Mouse (Mus musculus) hindbrain, postnatal 0 days (tissue): ENCODE measurements around the gene Zfp992. TPM values are rescaled to one million over a fixed set of nuclear protein-coding genes. Genes with fewer than 3 reads are reported as not detected.
"Not testable (repeated sequence)": the region's sequence is repeated elsewhere in the genome, so short reads cannot be mapped to it uniquely, and the experiment has no call there.

Source experiments
- ATAC-seq: fragments of 200-750 bp; cut with Nextera tagmentation; 2 replicates; pipeline ENCODE4 v1.8.0; 2017; ENCODE audit warnings: mild to moderate bottlenecking, moderate TSS enrichment, moderate library complexity
- DNase-seq: peaks from one replicate; pipeline ENCODE4 v3.0.0-alpha.2; 2015; ENCODE audit warnings: low spot score
- H3K27ac ChIP-seq: fragments of 300-500 bp; sonication (generic); 2 replicates; pipeline ENCODE4 v1.5.1; 2014; ENCODE audit warnings: mild to moderate bottlenecking
- H3K27me3 ChIP-seq: fragments of 300-500 bp; sonication (generic); 2 replicates; pipeline ENCODE4 v1.6.1; 2014; ENCODE audit warnings: low read length, mixed read lengths; ENCODE audit not compliant: insufficient read depth
- H3K36me3 ChIP-seq: fragments of 300-500 bp; sonication (generic); 2 replicates; pipeline ENCODE4 v1.6.1; 2014; ENCODE audit warnings: low read length, mixed read lengths; ENCODE audit not compliant: insufficient read depth
- H3K4me1 ChIP-seq: fragments of 300-500 bp; sonication (generic); 2 replicates; pipeline ENCODE4 v1.6.1; 2014; ENCODE audit warnings: antibody characterized with exemption, low read length, mixed read lengths; ENCODE audit not compliant: insufficient read depth
- H3K4me2 ChIP-seq: fragments of 300-500 bp; sonication (generic); 2 replicates; pipeline ENCODE4 v1.6.1; 2014; ENCODE audit warnings: low read depth, mild to moderate bottlenecking, low read length, moderate library complexity, mixed read lengths
- H3K4me3 ChIP-seq: fragments of 300-500 bp; sonication (generic); 2 replicates; pipeline ENCODE4 v1.5.1; 2014; ENCODE audit warnings: low read length
- H3K9ac ChIP-seq: fragments of 300-500 bp; sonication (generic); replicated peaks from 2 replicates; pipeline ENCODE4 v1.6.1; 2014; ENCODE audit warnings: mild to moderate bottlenecking, low read length, moderate library complexity, mixed read lengths
- H3K9me3 ChIP-seq: fragments of 300-500 bp; sonication (generic); 2 replicates; pipeline ENCODE4 v1.6.1; 2016; ENCODE audit warnings: low read length, mixed read lengths
- CTCF ChIP-seq: IDR thresholded peaks from 2 replicates; pipeline ENCODE4 v1.5.1; 2016; ENCODE audit warnings: antibody characterized with exemption, control low read depth, low read depth
- WGBS: fragments of 180-500 bp; shearing (Covaris S2); extraction: QIAGEN DNeasy Blood & Tissue Kit; methylation state at CpG from one replicate; pipeline ENCODE4 v1.1.7; 2014; 5-methylcytosine and 5-hydroxymethylcytosine counted together
- polyA plus RNA-seq: library from polyadenylated mRNA; unstranded; fragments of >200 nt; fragmentation: Nextera tagmentation; extraction: Ambion mirVana; gene quantifications from 2 replicates; pipeline ENCODE4 v1.2.1, GENCODE M21; 2015
- total RNA-seq: library from RNA; depleted of rRNA; stranded (reverse); fragments of >200 nt; gene quantifications from 2 replicates; pipeline ENCODE4 v1.2.3, GENCODE M21; 2014

The Zfp992 gene
- total and polyA plus RNA-seq, 2 experiments from 2014 or later: 1.6 to 3.0 TPM

DNA sequence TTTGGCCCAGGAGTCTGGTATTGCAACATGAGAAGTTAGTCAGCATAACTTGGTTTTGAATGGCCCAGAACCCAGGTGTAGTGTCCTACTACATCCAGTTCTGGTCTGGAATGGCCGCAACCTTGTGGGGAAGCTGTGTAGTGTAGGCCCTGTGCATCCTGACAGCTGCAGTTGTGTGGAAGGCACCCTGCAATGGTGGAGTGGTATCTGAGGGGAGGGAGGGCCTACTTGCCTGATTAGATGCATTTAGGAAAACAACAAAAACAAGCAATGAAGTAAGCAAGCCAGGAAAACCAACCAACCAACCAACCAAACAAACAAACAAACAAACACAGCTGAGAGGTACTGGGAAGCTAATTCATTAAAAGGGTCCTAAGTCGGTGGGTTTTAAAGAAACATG lies 3.8 kb downstream of the Zfp992 start:
- not testable (repeated sequence) for H3K9ac ChIP-seq, DNase-seq, H3K4me2 ChIP-seq, H3K27me3 ChIP-seq, H3K36me3 ChIP-seq, H3K4me3 ChIP-seq, H3K4me1 ChIP-seq, ATAC-seq, H3K27ac ChIP-seq
- peaks cover 63% of the 10 kb centered on the region for H3K9me3 ChIP-seq
- WGBS: 86% methylated on average over 2 of the region's 2 CpGs

DNA sequence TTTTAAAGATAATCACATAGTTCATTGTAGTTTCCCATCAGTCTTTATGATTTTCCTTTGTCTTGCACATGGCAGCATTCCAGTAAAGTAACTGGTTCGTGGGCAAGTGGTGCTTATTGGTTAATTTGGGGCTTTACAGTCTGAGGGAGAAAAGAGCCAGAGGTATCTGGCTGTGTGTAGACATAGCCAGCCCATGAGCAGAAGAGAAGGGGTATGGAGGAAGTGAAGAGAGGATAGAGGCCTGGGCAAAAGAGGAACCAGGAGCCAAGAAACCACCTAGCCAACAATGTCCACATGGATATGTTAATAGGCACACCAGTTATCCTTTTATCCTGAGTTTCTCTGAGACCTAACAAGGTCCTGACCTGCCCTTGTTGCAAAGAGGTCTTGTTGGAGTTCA lies 5.3 kb downstream of the Zfp992 start:
- peaks cover 58% of the 10 kb centered on the region for H3K9me3 ChIP-seq
- not testable (repeated sequence) for H3K36me3 ChIP-seq, H3K9ac ChIP-seq, H3K4me1 ChIP-seq, H3K4me3 ChIP-seq, ATAC-seq, DNase-seq, H3K27me3 ChIP-seq, H3K4me2 ChIP-seq, H3K27ac ChIP-seq
- 53% methylated on average over 1 of the region's 1 CpGs for WGBS

DNA sequence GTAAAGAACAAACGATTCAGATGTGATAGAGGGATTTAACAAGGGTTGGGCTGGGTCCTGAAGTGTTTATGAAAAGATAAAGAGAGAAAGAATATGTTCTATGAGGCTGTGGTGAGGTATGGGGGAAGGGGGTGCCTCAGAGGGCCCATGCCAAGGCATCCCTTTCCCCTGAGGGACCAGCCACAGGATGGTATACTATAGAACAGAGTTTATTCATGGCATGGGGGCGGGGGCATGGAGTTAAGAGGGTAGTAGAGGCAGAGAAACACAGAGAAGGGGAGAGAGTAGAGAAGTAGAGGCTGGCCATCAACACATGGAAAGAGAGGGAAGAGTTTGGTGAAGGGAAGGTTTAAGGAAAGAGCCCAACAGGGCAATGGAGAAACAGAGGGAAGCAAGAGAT lies 6.1 kb downstream of the Zfp992 start:
- Histone ChIP-seq H3K27ac (no peak overlapping the region), H3K9ac (no peak overlapping the region), H3K4me1 (no peaks in the 10 kb centered on the region), H3K4me2 (no peak overlapping the region), H3K9me3 (peaks cover 60% of the 10 kb centered on the region), H3K4me3 (no peak overlapping the region), H3K36me3 (no peaks in the 10 kb centered on the region), H3K27me3 (no peaks in the 10 kb centered on the region)
- no peak for DNase-seq
- peak; percentile 16; the same call in 1 of the 2 replicates for ATAC-seq
- 42% methylated on average over 2 of the region's 2 CpGs for WGBS
- TF ChIP-seq CTCF: no peak

DNA sequence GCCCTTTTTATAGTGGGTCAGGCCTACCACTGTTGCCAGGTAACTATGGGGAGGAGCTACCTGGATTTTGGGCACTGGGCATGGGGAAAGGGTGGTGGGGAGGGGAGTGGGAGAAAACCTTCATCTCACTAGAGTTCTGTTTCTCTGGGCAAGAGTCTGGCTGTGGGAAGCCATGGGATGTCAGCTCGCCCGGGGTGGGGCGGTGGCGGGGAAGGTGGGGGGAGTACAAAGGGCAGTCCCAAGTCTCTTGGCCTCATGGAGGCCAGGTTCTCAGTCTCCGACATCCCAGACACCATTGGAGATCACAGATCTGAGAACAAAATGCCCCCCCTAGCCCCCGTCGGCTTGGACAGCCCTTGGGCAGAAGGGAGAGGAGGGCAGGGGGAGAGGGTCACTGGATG lies 6.5 kb downstream of the Zfp992 start:
- no peaks in the 10 kb centered on the region for H3K4me1 ChIP-seq
- no peaks in the 10 kb centered on the region for H3K27me3 ChIP-seq
- no peak for TF ChIP-seq CTCF
- no peak overlapping the region for H3K9ac ChIP-seq
- no peaks in the 10 kb centered on the region for H3K36me3 ChIP-seq
- H3K9me3 ChIP-seq: peaks cover 57% of the 10 kb centered on the region
- no peak overlapping the region for H3K4me3 ChIP-seq
- ATAC-seq: peak; percentile 27; the same call in 1 of the 2 replicates
- no peak overlapping the region for H3K4me2 ChIP-seq
- no peak overlapping the region for H3K27ac ChIP-seq
- WGBS: 93% methylated on average over 7 of the region's 7 CpGs
- DNase-seq: no peak

DNA sequence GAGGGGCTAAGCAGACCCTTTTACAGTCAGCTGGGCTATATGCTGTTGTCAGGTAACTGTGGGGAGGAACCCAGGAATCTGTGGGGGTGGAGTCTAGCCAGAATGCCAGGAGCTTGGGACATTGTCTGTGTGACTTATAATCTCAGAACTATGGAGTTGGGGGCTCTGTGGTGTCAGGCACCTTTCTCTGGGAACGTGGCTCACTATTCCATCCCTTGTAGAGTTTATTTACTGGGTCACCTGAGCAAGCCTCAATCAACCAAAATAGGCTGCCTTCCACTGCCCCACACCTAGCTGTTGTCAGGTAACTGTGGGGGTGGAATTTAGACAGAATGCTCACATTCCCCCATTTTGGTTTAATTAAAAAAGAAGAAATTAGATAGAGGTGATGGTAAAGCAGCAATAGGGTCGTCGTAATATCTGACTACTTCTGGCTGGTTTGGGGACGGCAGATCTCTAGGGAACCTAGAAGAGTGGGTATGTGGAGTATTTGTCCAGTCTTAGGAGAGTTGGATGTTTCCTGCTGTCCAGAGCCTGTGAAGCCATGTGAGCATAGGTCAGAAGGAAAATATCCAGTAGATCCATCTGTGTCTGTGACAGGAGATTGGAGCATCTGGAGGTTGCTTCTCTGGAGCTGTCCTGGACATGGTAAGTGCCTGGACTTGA lies 7.4 kb downstream of the Zfp992 start:
- no peaks in the 10 kb centered on the region for H3K4me1 ChIP-seq
- H3K36me3 ChIP-seq: no peaks in the 10 kb centered on the region
- H3K4me2 ChIP-seq: no peak overlapping the region
- WGBS: 69% methylated on average over 4 of the region's 4 CpGs
- no peaks in the 10 kb centered on the region for H3K27me3 ChIP-seq
- DNase-seq: no peak
- ATAC-seq: no peak
- no peak overlapping the region for H3K4me3 ChIP-seq
- H3K27ac ChIP-seq: no peak overlapping the region
- TF ChIP-seq CTCF: no peak
- no peak overlapping the region for H3K9ac ChIP-seq
- peaks cover 59% of the 10 kb centered on the region for H3K9me3 ChIP-seq

DNA sequence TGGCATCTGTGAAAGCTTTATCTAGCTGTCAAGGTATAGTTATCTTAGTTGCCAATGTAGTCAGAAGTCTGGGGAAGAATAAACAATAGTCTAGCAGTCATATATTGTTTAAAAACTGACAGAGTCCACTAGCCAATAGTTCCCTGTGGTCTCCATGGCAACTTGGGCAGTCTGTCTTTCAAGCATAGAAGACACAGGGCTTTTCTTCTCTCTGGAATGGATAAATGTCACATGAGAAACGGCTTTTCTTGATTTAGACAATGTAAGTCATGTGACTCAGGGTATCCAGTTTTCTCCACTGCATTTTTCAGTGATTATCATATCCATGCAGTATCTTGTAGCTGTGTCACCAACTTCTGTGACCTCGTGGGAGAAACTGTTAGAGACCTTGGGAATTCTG lies 8.3 kb downstream of the Zfp992 start:
- Histone ChIP-seq H3K9me3 (peaks cover 59% of the 10 kb centered on the region), H3K9ac (no peak overlapping the region), H3K4me1 (no peaks in the 10 kb centered on the region), H3K4me2 (no peak overlapping the region), H3K4me3 (no peak overlapping the region), H3K27ac (no peak overlapping the region), H3K27me3 (no peaks in the 10 kb centered on the region), H3K36me3 (no peaks in the 10 kb centered on the region)
- ATAC-seq: 0 out of 2 replicates have a peak, but pooled peaks have one; percentile 6
- 55% methylated on average over 2 of the region's 2 CpGs for WGBS
- no peak for DNase-seq
- no peak for TF ChIP-seq CTCF

DNA sequence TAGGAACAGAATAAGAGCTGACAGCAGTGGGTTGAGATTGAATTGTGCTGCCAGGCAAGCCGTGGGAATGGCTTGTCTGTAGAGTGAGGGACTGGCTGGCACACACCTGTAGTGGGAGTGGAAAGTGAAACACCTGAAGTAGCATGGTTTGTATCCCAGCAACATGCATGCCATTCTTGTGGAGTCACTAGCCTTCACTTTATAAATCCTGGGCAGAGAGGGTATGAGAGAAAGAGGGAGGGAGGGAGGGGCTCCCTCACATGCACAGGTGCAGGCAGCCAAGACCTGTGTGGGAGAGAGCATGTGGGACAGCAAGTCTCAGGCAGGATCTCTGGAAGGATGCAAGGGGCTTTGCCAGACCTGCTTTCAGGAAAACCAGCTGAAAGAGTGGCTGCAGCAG lies 8.9 kb downstream of the Zfp992 start:
- 60% methylated on average over 1 of the region's 1 CpGs for WGBS
- Histone ChIP-seq H3K36me3 (no peaks in the 10 kb centered on the region), H3K4me3 (no peak overlapping the region), H3K27ac (no peak overlapping the region), H3K4me2 (no peak overlapping the region), H3K27me3 (no peaks in the 10 kb centered on the region), H3K9ac (no peak overlapping the region), H3K9me3 (peaks cover 56% of the 10 kb centered on the region), H3K4me1 (no peaks in the 10 kb centered on the region)
- no peak for DNase-seq
- TF ChIP-seq CTCF: no peak
- 0 out of 2 replicates have a peak, but pooled peaks have one; percentile 21 for ATAC-seq

DNA sequence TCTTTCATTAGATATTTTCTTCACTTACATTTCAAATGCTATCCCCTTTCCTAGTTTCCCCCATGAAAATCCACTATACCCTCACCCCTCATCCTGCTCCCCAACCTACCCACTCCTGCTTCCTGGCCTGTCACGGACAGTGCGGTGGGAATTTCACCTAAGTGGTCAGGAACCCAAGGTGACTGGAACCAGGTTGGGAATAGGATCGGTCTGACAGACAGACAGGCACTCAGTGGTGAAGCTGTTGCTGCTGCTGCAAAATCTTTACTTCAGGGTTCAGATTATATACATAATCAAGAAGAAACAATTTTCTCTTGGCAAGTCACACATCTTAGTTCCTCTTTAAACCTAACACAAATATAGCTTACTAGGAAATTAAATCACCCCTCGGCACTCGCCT lies 11.0 kb downstream of the Zfp992 start:
- H3K9ac ChIP-seq, H3K4me3 ChIP-seq, H3K4me2 ChIP-seq, H3K27me3 ChIP-seq, ATAC-seq, H3K27ac ChIP-seq, DNase-seq, H3K4me1 ChIP-seq, H3K36me3 ChIP-seq: not testable (repeated sequence)
- WGBS: 80% methylated on average over 5 of the region's 5 CpGs
- peaks cover 48% of the 10 kb centered on the region for H3K9me3 ChIP-seq

DNA sequence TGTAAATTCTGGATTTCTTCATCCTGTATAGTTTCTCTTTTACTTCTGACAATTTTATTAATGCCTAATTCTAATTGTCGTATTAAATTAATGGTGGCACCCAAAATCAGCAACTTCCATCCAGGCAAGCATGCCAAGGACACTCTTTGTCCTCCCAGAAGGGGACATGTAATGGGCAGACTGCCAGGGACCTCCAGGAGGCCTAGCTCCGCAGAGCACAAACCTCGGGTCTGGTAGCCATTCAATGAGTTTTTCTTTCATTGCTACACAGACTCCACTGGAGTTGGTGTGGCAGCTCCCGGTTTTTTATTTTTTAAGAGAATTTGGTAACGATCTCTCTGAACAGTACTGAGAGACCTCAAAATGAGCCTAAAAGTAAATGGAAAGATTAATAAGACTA lies 11.9 kb downstream of the Zfp992 start:
- not testable (repeated sequence) for ATAC-seq, H3K4me1 ChIP-seq, H3K9ac ChIP-seq, H3K4me2 ChIP-seq, DNase-seq, H3K27me3 ChIP-seq, H3K36me3 ChIP-seq, H3K4me3 ChIP-seq, H3K27ac ChIP-seq
- H3K9me3 ChIP-seq: peaks cover 45% of the 10 kb centered on the region
- WGBS: 81% methylated on average over 5 of the region's 5 CpGs

DNA sequence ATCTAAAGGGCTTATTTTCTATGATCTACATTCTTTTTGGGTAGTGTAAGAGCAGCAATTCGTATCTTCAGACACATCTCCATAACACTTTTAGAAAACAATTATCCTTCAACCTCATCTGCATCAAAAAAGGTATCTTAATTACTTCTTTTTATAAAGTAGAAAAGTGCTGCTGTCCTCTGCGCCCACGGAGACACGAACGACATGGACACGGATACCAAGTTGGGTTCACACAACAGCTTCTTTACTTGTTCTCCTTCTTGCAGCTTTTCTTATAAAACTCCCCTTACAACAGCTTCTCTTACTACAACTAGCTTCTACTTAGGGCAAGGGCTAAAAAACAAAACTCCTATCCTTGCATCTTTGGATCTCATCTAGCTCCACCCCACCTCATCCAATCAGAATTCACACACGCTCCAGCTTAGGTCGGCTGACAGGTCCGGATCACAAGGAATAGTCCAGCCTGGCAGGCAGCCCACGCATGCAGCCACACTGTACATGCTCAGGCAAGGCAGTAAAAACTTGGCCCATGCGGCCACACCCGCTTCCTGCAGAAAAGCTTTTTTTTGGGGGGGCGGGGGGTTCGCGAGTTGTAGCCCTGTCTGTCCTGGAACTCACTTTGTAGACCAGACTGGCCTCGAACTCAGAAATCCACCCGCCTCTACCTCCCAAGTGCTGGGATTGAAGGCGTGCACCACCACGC lies 15.0 kb downstream of the Zfp992 start:
- not testable (repeated sequence) for ATAC-seq, DNase-seq, H3K4me1 ChIP-seq, H3K27me3 ChIP-seq, H3K36me3 ChIP-seq, H3K27ac ChIP-seq, H3K9ac ChIP-seq, H3K4me3 ChIP-seq, H3K4me2 ChIP-seq
- WGBS: 89% methylated on average over 17 of the region's 19 CpGs
- peaks cover 17% of the 10 kb centered on the region for H3K9me3 ChIP-seq
